Mouse (Mus musculus) urinary bladder, postnatal 10 days (tissue): ENCODE measurements at regions not wholly inside any gene's neighbourhood (a gene's known extent, or its start where the extent isn't known, plus 50 kb on each side); places are given as distances from the start of the nearest gene placed in this dataset.
"Not testable (repeated sequence)": the region's sequence is repeated elsewhere in the genome, so short reads cannot be mapped to it uniquely, and the experiment has no call there.

Experiments used
- DNase-seq: peaks from one replicate; pipeline ENCODE4 v3.0.0; 2022; ENCODE audit warnings: low spot score

- DNase-seq = no peak
Measured at GRCm38 (mm10) chr14:120755389-120755788, 155.6 kb upstream of the Ipo5 start.

DNA sequence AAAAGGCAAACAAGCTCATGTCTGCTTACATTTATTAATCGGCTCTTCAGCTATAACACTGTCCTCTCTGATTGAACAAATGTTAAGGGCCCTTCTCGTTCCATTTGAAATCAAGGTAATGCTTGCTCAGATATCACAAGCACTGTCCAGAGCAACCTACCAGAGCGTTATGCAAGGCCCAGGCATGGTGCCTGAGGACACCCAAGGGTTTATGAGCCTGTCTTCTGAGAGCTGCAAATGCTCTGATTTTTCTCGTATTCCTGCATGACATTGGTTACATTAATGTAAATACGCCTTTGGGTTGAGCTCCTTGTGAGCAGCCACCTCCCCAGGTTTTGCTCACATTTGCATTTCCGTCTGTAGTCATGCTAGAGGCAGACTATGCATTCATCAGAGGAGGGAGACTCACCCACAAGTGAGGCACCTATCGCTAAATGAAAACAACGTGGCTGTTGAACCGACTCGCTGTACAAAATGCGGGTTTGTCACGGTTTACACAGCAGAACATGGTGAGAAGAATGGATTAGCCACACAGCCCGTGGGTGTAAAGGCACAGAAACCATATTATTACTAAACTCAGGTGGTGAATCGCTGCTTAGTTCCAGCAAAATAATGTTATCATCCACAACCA, 152.7 kb upstream of the Ipo5 start:
- no peak for DNase-seq

- no peak for DNase-seq
Measured at GRCm38 (mm10) chr14:120762168-120762567, 148.9 kb upstream of the Ipo5 start.

GRCm38 (mm10) chr14:120762733-120763132, 148.3 kb upstream of the Ipo5 start:
- DNase-seq = no peak

GRCm38 (mm10) chr14:120763796-120764195, 147.2 kb upstream of the Ipo5 start:
- DNase-seq = no peak

DNA sequence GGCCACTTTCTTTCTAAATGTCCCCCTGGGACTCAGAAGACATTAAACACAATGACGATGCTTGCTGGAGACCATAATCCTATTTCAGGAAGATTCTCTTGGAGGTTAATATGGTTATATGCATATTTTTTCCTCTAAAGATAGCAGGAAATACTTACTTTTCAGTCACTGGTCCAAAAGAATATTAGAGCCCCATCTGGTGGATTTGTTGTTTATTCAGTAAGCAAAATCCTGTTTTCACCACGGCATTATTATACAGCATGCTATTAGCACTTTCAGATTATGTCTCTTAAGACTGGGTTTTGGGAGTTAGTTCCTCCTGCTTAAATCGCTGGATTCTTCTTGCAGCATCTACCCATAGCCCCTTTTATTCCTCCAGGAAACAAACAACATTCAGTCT, 146.6 kb upstream of the Ipo5 start:
- no peak for DNase-seq

DNA sequence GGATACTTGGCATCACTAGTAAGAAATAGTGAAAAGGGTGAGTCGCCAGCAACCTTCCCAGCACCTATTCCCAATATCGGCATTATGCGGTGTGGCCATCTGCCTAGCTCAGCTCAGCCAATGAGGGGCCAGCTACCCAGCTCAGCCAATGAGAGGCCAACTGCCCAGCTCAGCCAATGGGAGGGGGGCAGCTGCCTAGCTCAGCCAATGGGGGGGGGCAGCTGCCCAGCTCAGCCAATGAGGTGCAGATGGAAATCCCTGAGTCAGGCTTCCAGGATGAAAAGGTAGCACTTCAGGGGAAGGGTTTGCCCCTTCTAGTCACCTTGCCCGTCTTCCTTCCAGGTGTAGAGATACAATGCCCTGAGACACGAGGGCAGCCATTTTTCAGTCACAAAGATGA, 144.6 kb upstream of the Ipo5 start:
- DNase-seq = no peak

GRCm38 (mm10) chr14:120770579-120770978, 140.4 kb upstream of the Ipo5 start:
- no peak for DNase-seq

- not testable (repeated sequence) for DNase-seq
Measured at GRCm38 (mm10) chr14:120773001-120773400, 138.0 kb upstream of the Ipo5 start.

- no peak for DNase-seq
Measured at GRCm38 (mm10) chr14:120791828-120792554, 119.0 kb upstream of the Ipo5 start.

GRCm38 (mm10) chr14:120797916-120798490, 113.0 kb upstream of the Ipo5 start:
- DNase-seq = no peak

GRCm38 (mm10) chr14:120803191-120803590, 107.8 kb upstream of the Ipo5 start:
- DNase-seq = no peak

- no peak for DNase-seq
Measured at GRCm38 (mm10) chr14:120803739-120804138, 107.3 kb upstream of the Ipo5 start.

DNA sequence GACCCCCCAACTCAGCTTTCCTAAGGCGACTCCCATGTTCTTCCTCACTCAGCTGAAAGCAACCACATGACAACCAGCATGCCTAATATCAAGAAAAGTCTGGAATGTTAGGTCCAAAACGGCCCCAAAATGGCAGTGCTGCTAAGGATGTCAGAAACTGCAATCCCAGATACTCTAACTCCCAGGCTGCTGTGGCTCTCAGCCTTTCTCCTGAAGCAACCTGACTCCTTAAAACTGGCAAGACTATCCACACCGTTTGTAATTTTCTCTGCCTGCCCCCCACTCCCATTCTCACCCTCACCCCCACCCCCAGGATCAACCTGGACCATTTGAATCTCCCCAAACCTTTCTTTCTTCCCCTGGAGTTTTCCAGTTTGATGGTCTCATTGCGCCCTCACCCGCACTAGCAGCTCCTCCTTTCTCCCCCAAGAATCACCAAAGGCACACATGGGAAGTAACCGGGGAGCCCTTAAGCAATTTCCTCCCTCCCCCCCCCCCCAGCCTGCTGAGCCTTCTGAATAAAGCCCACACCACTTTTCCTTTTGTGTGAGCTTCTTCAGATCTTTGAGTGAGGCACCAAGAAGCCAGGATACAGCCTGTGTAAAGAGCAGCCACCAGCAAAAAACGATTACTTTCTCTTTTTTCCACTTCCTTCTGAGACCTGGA, 106.7 kb upstream of the Ipo5 start:
- no peak for DNase-seq

GRCm38 (mm10) chr14:120805137-120805536, 105.9 kb upstream of the Ipo5 start:
- DNase-seq = no peak

- not testable (repeated sequence) for DNase-seq
Measured at GRCm38 (mm10) chr14:120805816-120806552, 105.0 kb upstream of the Ipo5 start.

- DNase-seq = no peak
Measured at GRCm38 (mm10) chr14:120806553-120806893, 104.5 kb upstream of the Ipo5 start.

DNA sequence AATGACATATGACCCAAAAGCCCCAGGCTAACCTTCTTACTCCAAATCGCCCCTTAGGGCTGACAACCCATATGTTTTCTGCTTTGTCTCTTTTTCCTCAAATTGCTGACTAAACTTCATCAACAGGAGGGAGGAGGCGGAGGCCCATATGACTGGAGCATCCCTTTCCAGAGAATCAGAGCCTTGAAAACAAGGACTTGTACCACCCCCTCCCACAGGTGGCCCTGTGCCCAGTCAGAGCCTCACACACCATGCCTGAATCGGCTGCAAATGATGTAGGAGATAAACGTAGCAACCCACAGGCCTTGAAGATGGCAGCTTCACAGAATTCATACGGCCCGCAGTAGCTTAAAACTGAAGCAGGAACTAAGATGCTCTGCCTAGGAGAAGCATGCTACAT, 101.7 kb upstream of the Ipo5 start:
- no peak for DNase-seq

DNA sequence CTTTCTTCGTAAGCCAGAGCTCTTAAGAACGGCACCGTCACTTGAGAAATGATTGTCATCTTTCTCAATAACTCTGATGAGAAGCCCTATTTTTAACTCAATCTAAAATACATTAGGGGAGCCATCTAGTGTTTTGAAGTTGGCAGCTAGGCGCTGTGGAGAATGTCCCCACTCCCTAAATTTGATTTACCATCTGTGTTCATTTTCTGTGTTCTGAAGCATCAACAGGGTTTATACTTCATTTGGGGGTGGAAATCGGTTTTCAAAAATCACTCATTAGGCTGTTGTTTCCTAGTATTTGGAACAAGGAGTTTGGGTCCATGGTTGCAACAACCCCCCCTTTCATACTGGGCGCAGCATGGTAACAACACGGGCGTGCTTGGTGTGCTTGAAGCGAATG, 97.1 kb upstream of the Ipo5 start:
- DNase-seq = no peak

DNA sequence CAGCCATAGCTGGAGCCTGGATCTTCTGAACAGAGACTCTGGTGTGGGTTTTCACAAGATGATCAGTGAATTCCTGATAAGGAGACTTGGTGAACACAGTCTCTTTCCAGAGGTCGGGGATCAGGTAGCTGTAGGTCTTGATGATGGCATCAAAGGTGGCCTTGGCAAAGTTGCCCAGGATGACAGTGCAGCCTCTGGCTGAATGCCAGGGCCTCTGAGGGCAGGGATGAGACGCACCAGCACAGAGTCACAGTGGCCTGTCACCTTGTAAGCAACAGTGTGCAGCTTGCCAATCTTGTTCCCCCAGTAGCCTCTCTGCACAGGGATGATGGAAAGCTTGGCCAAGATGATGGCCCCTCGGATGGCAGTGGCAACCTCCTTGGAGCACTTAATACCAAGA, 95.9 kb upstream of the Ipo5 start:
- not testable (repeated sequence) for DNase-seq

DNA sequence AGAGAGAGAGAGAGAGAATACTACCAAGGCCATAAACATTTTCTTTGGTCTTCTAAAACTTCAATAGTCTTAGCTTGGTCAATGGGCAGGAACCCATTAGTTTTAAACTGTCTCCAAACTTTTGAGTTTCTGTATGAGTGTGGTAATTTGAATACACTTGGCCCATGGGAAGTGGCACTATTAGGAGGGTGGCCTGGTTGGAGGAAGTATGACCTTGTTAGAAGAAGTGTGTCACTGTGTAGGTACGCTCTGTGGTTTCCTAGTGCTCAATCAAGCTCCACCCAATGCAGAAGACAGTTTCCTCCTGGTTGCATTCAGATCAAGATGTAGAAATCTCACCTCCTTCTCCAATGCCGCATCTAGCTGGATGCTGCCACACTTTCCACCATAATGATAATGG, 94.5 kb upstream of the Ipo5 start:
- DNase-seq = no peak

DNA sequence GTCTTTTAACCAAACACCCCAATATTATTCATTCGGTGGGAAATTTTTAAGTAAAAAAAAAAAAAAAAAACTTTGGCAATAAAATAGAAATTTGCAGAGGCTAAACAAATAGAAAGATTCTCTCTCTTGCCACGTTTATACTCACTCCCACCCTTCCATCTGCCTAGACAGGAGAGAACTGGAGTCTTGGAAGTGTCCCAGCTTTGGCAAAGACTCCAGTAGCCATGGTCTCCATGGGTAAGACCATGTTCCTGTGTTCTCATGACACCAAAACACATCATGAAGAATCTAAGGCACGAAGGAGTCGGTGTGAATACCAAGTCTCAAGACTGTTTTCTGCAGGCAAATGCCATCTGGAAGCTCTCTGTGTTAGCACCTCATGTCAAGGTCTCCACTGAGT, 84.8 kb upstream of the Ipo5 start:
- DNase-seq = no peak
